ENCODE assay signal across 8 mouse cellular contexts in genomic region chr5:138085421-138085911, GRCm38 (mm10). TPM values are rescaled to one million over a fixed set of nuclear protein-coding genes. Genes with fewer than 3 reads are reported as not detected.
DNase-seq lines count a peak whose midpoint lies in the region; ATAC-seq and TF ChIP-seq lines count a peak whose summit lies in the region.

No protein-coding gene starts in this region.

- peak overlapping the region; percentile 89 for H3K4me3 ChIP-seq in forebrain, embryonic 12.5 days (replicated peaks)
- peak overlapping the region; percentile 99 for H3K4me3 ChIP-seq in lung, embryonic 16.5 days (ENCODE audit: low read length)
- H3K4me3 ChIP-seq in small intestine, adult 2 months (ENCODE audit: low read depth, low read length) = peak overlapping the region; percentile 99

- TF ChIP-seq CTCF in small intestine, adult 2 months (IDR thresholded peaks at IDR 0.05; ENCODE audit: extremely low read depth, insufficient read length, insufficient replicate concordance, low read depth, low read length) = no peak

- no peaks in the 10 kb centered on the region for H3K9me3 ChIP-seq in forebrain, embryonic 12.5 days
- H3K9me3 ChIP-seq in lung, embryonic 16.5 days (ENCODE audit: control insufficient read depth, low read length) = no peaks in the 10 kb centered on the region

- peaks cover 6% of the 10 kb centered on the region; the same call in 1 of the 2 replicates for H3K27me3 ChIP-seq in forebrain, embryonic 12.5 days
- H3K27me3 ChIP-seq in lung, embryonic 16.5 days (ENCODE audit: control insufficient read depth, insufficient read depth, low read depth, low read length) = no peaks in the 10 kb centered on the region
- H3K27me3 ChIP-seq in small intestine, adult 2 months (ENCODE audit: control insufficient read depth, insufficient read depth, low read length) = no peaks in the 10 kb centered on the region

- DNase-seq in left cerebral cortex, postnatal 25 days (ENCODE audit: low spot score in 2 of 2) = peak; percentile 13 to 14
- no peak for DNase-seq in left cerebral cortex, adult 8-10 months (ENCODE audit: low spot score in 2 of 2)
- peak; percentile 52 for DNase-seq in kidney, adult 9 months
- DNase-seq in frontal cortex, postnatal 14 days (ENCODE audit: low spot score in 2 of 2) = no peak

- peak overlapping the region; percentile 73 for H3K4me2 ChIP-seq in forebrain, embryonic 12.5 days
- peak overlapping the region; percentile 88 for H3K4me2 ChIP-seq in lung, embryonic 16.5 days (ENCODE audit: low read depth, low read length)

- no peak for TF ChIP-seq POLR2A in small intestine, adult 2 months (IDR thresholded peaks at IDR 0.05; ENCODE audit: low read depth, low read length)

- under 1% methylated on average over 18 of the region's 18 CpGs for WGBS in forebrain, embryonic 12.5 days
- under 1% methylated on average over 18 of the region's 18 CpGs for WGBS in lung, embryonic 16.5 days
- under 1% methylated on average over 18 of the region's 18 CpGs for WGBS in small intestine, adult 2 months

- peak overlapping the region; percentile 88 for H3K27ac ChIP-seq in forebrain, embryonic 12.5 days
- peak overlapping the region; percentile 76 for H3K27ac ChIP-seq in lung, embryonic 16.5 days (ENCODE audit: low read length)
- peak overlapping the region; percentile 98 for H3K27ac ChIP-seq in small intestine, adult 2 months (ENCODE audit: insufficient read depth, low read depth, low read length)

- peak; percentile 66 for ATAC-seq in activated CD4-positive, CD25-positive, alpha-beta regulatory T cell, adult 4 months
- ATAC-seq in forebrain, embryonic 12.5 days (ENCODE audit: low FRiP score) = no peak
- ATAC-seq in lung, embryonic 16.5 days (ENCODE audit: low read depth) = no peak; the same call in 1 of the 2 replicates

- peak overlapping the region; percentile 97 for H3K9ac ChIP-seq in forebrain, embryonic 12.5 days
- H3K9ac ChIP-seq in lung, embryonic 16.5 days (ENCODE audit: low read length) = peak overlapping the region; percentile 100

- intact Hi-C loops in left cerebral cortex, postnatal 25 days (cut with DNase I) = loop anchor here (2.0 kb wide), 1 partner anchor 69 kb away; the partner anchor contains the start of gene Zfp113

- peaks cover 15% of the 10 kb centered on the region for H3K36me3 ChIP-seq in forebrain, embryonic 12.5 days (replicated peaks)
- peaks cover 5% of the 10 kb centered on the region; the same call in 1 of the 2 replicates for H3K36me3 ChIP-seq in lung, embryonic 16.5 days (ENCODE audit: control insufficient read depth, insufficient read depth, low read length)
- H3K36me3 ChIP-seq in small intestine, adult 2 months (ENCODE audit: control insufficient read depth, insufficient read depth, low read length) = peaks cover 3% of the 10 kb centered on the region; the same call in 1 of the 2 replicates

- peaks cover 25% of the 10 kb centered on the region for H3K4me1 ChIP-seq in forebrain, embryonic 12.5 days
- H3K4me1 ChIP-seq in lung, embryonic 16.5 days (replicated peaks; ENCODE audit: control insufficient read depth, insufficient read depth, low read length) = peaks cover 5% of the 10 kb centered on the region
- peaks cover 14% of the 10 kb centered on the region; the same call in 1 of the 2 replicates for H3K4me1 ChIP-seq in small intestine, adult 2 months (ENCODE audit: control insufficient read depth, insufficient read depth, insufficient read length, low read length)

RNA-seq across cellular contexts. Expression of gene Zkscan1, which starts 0.6 kb away (rescaled TPM):
- total RNA-seq in left cerebral cortex, postnatal 25 days (2021) = 10 to 100 TPM; 39.4 to 40.5 TPM
- 10 to 100 TPM; 39.6 to 44.7 (median 42.9) TPM for total RNA-seq in left cerebral cortex, adult 8-10 months (2022)
- 10 to 100 TPM; 10.9 to 11.8 TPM for polyA plus RNA-seq in activated CD4-positive, CD25-positive, alpha-beta regulatory T cell, adult 4 months (2017; shearing (Covaris generic))
- polyA plus RNA-seq in forebrain, embryonic 12.5 days (2016; fragmentation: Nextera tagmentation; extraction: Ambion mirVana) = 36.2 and 39.4 TPM in 2 replicates
- 14.8 and 18.1 TPM in 2 replicates for polyA plus RNA-seq in lung, embryonic 16.5 days (2015; fragmentation: Nextera tagmentation; extraction: Ambion mirVana)
- polyA plus RNA-seq in small intestine, adult 2 months (2012; rRNA removed) = 0.63 and 1.4 TPM in 2 replicates

RNA-seq across cellular contexts. Expression of gene Zscan21, which starts 31.2 kb away (rescaled TPM):
- 10 to 100 TPM; 16.4 to 16.6 TPM for total RNA-seq in left cerebral cortex, postnatal 25 days (2021)
- 10 to 100 TPM; 15.9 to 17.8 (median 16.3) TPM for total RNA-seq in left cerebral cortex, adult 8-10 months (2022)
- 10 to 100 TPM; 17.9 TPM for polyA plus RNA-seq in activated CD4-positive, CD25-positive, alpha-beta regulatory T cell, adult 4 months (2017; shearing (Covaris generic))
- polyA plus RNA-seq in forebrain, embryonic 12.5 days (2016; fragmentation: Nextera tagmentation; extraction: Ambion mirVana) = 101 and 103 TPM in 2 replicates
- 57.9 and 61.5 TPM in 2 replicates for polyA plus RNA-seq in lung, embryonic 16.5 days (2015; fragmentation: Nextera tagmentation; extraction: Ambion mirVana)
- 2.5 and 3.2 TPM in 2 replicates for polyA plus RNA-seq in small intestine, adult 2 months (2012; rRNA removed)

RNA-seq across cellular contexts. Expression of gene Smok3c, which starts 32.5 kb away (rescaled TPM):
- not detected for total RNA-seq in left cerebral cortex, postnatal 25 days (2021)
- not detected for total RNA-seq in left cerebral cortex, adult 8-10 months (2022)
- polyA plus RNA-seq in activated CD4-positive, CD25-positive, alpha-beta regulatory T cell, adult 4 months (2017; shearing (Covaris generic)) = not detected
- not detected in 2 replicates for polyA plus RNA-seq in forebrain, embryonic 12.5 days (2016; fragmentation: Nextera tagmentation; extraction: Ambion mirVana)
- polyA plus RNA-seq in lung, embryonic 16.5 days (2015; fragmentation: Nextera tagmentation; extraction: Ambion mirVana) = not detected in 2 replicates
- polyA plus RNA-seq in small intestine, adult 2 months (2012; rRNA removed) = not detected in 2 replicates

Comparison
In these comparisons a context has a peak if more than half of its experiments do, and no peak if none do; other contexts are left out.
1. DNase-seq: peak in left cerebral cortex, postnatal 25 days (2 of 2) and kidney, adult 9 months (single experiment); none in left cerebral cortex, adult 8-10 months (0 of 2) and frontal cortex, postnatal 14 days (0 of 2).
2. Peak in every context shown above with its lines, with median percentiles within 50 percentile points of each other: H3K27ac ChIP-seq and H3K4me3 ChIP-seq.